12 mouse cellular contexts compared by ENCODE assay signal in the genomic region with DNA sequence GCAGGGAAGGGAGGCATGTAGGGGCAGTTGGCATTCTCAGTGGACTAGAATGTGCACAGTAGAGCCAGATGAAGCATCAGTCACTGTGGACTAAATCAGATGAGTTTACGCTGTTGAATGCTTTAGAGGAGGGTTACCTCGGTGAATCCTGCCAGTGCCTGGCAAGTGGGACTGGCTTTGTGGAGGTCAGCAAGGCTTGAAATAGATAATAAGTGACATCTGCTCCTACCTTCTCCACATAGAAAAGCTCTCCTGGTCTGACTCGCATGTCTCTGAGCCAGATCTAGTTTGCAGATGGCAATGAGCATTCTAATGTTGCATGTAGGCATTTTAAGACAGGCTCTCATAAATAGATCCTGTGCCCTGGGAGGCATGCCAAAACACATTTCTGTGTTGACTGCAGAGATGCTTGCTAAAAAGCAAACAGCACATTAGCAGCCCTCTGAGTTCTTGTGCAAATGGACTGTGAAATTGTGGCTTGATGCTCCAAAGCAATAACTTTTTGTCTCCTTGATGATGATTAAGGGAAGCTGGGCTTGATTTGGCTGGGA.
DNase-seq lines count a peak whose midpoint lies in the region; TF ChIP-seq lines count a peak whose summit lies in the region.
"Had no signal": no experiment of that assay in that cellular context is flagged by ENCODE, and none has a peak within 500 bp of the region (broad histone marks: within the 10 kb centered on the region; RNA-seq: fewer than 3 reads in every experiment).

No protein-coding gene starts in this region.

- H3K4me1 ChIP-seq in cerebellum, adult 2 months (ENCODE audit: control insufficient read depth, insufficient read depth, low read length), result peaks cover 7% of the 10 kb centered on the region
- H3K4me1 ChIP-seq: hindbrain, embryonic 15.5 days; liver, embryonic 15.5 days; midbrain, embryonic 10.5 days; neural tube, embryonic 12.5 days had no signal

- no peak overlapping the region for H3K4me3 ChIP-seq in cerebellum, adult 2 months (replicated peaks; ENCODE audit: insufficient read depth, low read depth, low read length)
- H3K4me3 ChIP-seq: hindbrain, embryonic 15.5 days; liver, embryonic 15.5 days; midbrain, embryonic 10.5 days; neural tube, embryonic 12.5 days had no signal

- 5% methylated on average over 3 of the region's 3 CpGs for WGBS in cerebellum, adult 2 months

- H3K27me3 ChIP-seq in cerebellum, adult 2 months (ENCODE audit: control insufficient read depth, insufficient read depth, low read length), result no peaks in the 10 kb centered on the region
- H3K27me3 ChIP-seq: hindbrain, embryonic 15.5 days; liver, embryonic 15.5 days; neural tube, embryonic 12.5 days had no signal

- TF ChIP-seq POLR2A in cerebellum, adult 2 months (IDR thresholded peaks at IDR 0.05; ENCODE audit: borderline replicate concordance, insufficient read depth, low read length), result no peak

- intact Hi-C loops in left cerebral cortex, postnatal 36 days (cut with DNase I), result no loop called here

- no peak for TF ChIP-seq CTCF in cerebellum, adult 2 months (IDR thresholded peaks at IDR 0.05; ENCODE audit: borderline replicate concordance, insufficient read depth, low read depth, low read length)

- no peak overlapping the region for H3K27ac ChIP-seq in cerebellum, adult 2 months (ENCODE audit: insufficient read depth, low read length)
- H3K27ac ChIP-seq: hindbrain, embryonic 15.5 days; liver, embryonic 15.5 days; midbrain, embryonic 10.5 days; neural tube, embryonic 12.5 days had no signal

- DNase-seq in brain, embryonic 18.5 days (ENCODE audit: low read depth, low spot score), result peak; percentile 32
- peak; percentile 40 to 59 for DNase-seq in cerebellum, adult 2 months
- DNase-seq in layer of hippocampus, adult 18-20 months (ENCODE audit: low spot score in 2 of 2), result peak; percentile 9 to 78
- peak; percentile 20 for DNase-seq in left cerebral cortex, postnatal 36 days (ENCODE audit: low spot score in 2 of 2)
- no peak for DNase-seq in thymus, postnatal 0 days (ENCODE audit: low spot score)
- DNase-seq in spleen, postnatal 10 days (ENCODE audit: low spot score in 2 of 2), result no peak
- DNase-seq in embryo, embryonic 10 days (ENCODE audit: low spot score), result no peak
- DNase-seq: thymus, adult 2 months had no signal

Comparison
In these comparisons a context has a peak if more than half of its experiments do, and no peak if none do; other contexts are left out.
1. DNase-seq: peak in brain, embryonic 18.5 days (single experiment), cerebellum, adult 2 months (2 of 2), layer of hippocampus, adult 18-20 months (2 of 2) and left cerebral cortex, postnatal 36 days (2 of 2); none in thymus, postnatal 0 days (single experiment), spleen, postnatal 10 days (0 of 2) and embryo, embryonic 10 days (single experiment).